Mouse (Mus musculus): ENCODE data around the gene Insyn1. TPM values are rescaled to one million over a fixed set of nuclear protein-coding genes. Genes with fewer than 3 reads are reported as not detected.

Insyn1 gene
- total RNA-seq (2021), result 10 to 100 TPM; 10.7 to 11.1 TPM
- long read RNA-seq, experiment 1, partial matches to known transcripts, result 0 of 1 reads
- long read RNA-seq, experiment 1, other reads (novel, unspliced or antisense), result 1 of 1 reads
- long read RNA-seq, experiment 2, partial matches to known transcripts, result 0 of 3 reads
- long read RNA-seq, experiment 2, other reads (novel, unspliced or antisense), result 1 of 3 reads

DNA sequence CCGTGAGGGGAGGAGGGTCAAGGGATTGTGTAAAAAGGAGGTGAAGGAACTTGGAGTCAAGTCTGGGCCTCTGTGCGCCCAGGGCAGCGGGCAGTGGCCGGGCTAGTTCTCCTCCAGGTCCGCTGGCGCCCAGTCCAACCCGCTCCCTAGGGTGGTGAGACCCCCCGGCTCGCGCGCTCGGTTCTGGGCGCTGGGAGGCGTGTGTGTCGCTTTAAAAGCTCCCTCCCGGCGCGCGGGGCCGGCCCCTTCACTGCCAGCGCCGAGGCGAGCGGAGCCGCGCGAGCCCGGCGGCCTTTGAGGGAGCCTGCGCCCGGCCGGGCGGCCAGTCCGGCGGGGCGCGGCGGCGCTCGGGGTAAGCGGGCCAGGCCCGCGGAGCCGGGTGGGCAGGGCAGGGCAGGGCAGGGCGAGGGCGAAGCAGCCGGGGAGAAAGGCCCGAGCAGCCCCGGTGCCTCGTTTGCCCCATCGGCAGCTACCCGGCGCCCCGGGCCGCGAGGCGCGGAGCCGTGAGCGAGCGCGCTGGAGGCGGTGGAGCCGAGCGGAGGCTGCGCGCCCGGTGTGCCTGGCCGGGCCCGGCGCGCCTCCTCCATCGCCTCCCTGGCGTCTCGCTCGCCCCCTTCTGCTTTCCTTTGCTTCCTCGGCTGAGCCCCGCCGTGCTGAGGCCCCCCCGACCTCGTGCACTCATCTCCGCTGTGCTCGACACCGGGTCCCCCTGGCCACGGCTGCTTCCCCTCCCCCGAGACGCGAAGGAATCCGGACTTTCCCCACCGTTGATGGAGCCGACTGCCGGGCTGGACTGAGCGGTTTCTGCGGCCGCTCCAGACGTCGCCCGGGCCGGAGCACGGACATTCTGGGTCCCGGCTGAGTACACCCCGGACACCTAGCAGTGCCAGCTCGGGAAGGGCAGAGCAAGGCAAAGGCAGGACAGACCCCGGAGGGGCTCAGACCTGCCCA lies at the start of gene Insyn1:
Gene Insyn1 (plus strand): TSS at position 753 of the 951 bp plus-strand sequence.
- peak; percentile 71 to 77 for DNase-seq
- intact Hi-C loops (cut with DNase I), result no loop called here

DNA sequence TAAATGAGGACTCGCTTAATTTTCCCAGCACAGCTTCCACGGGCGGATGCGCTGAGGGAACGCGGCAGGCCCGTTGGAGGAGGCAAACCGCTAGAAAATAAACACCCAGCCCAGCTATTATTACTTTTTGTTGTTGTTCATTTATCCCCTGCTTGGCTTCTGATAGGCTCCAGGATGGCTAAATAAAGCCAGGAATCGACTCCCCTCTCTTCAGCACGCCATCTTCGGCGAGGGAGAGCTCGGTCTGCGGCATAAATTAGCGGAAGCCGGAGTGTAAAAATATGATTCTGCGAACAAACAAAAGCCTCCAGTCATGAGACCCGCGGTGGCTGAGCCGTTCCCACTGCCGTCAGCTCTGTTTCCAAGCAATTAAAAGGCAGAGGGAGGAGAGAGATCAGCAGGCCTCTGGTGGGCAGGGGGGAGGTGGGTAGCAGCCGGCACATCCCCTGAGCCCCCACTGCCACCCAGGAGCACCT lies 49.4 kb upstream of the Insyn1 start:
- intact Hi-C loops (cut with DNase I), result no loop called here
- no peak for DNase-seq

DNA sequence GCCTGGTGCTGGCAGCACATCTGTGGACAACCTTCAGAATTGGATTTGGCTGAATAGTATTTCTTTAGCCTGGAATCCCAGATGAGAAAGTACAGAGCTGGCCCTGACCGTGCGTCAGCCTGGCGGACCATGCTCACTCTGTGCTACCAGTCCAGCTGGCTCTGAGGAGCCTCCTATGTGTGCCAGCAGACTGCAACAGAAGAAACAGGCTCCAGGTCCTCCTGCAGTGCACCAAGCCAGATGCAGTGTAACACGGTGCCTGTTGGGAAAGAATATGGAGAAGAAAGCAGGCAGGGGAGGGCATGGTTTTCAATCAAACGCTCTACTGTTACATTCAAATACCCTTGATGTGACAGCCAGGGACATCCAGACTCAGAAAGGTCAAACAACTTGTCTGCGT lies 48.3 kb upstream of the Insyn1 start:
- intact Hi-C loops (cut with DNase I), result no loop called here
- DNase-seq, result peak; percentile 38 to 49

DNA sequence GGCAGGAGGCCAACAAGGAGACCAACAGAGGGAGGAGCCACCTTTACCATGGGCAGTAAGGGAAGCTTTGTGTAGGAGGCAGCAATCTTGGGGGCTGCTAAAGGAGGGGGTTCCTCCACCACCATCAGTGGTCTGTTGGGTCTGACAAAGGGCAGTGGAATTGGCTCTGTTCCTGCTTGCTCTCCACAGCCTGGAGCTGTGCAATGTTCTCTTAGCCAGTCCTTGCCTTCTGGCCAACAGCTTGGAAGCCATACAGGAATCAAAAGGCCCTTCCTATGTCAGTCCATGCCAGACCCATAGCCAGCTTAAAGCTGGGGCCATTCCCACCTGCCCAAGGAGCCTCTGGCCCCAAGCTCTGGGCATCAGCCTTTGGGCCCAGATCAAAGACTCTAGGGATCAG lies 47.8 kb upstream of the Insyn1 start:
- DNase-seq, result peak; percentile 7 to 22
- intact Hi-C loops (cut with DNase I), result no loop called here

DNA sequence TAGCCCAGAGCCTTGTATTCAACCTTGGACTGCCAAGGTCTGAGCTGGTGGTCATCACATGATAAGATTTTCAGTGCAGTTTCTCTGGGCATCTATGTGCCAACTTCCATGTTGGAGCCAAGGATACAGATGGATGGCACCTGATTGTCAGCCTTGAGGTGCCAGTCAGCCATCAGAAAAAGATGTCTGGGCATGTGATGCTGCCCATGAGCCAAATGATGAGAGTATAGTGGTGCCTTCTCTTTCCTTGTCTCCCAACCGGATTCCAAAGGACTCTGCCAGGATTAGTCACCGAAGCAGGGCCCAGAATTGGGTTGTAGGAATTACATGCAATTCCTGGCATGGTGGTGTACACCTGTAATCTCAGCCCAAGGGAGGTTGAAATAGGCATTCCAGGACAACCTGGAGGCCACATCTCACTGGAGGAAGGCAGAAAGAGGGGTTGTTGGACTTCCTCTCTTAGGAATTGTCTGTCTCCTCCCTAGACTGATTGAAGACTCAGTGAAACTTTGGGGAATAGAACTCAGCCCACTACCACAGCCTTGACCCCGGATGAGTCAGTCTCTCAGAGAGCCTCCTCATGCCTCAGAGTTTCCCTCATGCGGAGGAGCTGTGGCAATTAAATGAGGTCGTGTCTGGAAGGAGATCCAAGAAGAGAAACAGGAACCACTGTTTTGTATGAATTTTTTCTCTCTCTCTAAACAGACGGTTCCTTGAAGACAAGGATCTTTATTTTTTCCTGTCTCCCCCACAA lies 46.9 kb upstream of the Insyn1 start:
- no peak for DNase-seq
- intact Hi-C loops (cut with DNase I), result no loop called here

DNA sequence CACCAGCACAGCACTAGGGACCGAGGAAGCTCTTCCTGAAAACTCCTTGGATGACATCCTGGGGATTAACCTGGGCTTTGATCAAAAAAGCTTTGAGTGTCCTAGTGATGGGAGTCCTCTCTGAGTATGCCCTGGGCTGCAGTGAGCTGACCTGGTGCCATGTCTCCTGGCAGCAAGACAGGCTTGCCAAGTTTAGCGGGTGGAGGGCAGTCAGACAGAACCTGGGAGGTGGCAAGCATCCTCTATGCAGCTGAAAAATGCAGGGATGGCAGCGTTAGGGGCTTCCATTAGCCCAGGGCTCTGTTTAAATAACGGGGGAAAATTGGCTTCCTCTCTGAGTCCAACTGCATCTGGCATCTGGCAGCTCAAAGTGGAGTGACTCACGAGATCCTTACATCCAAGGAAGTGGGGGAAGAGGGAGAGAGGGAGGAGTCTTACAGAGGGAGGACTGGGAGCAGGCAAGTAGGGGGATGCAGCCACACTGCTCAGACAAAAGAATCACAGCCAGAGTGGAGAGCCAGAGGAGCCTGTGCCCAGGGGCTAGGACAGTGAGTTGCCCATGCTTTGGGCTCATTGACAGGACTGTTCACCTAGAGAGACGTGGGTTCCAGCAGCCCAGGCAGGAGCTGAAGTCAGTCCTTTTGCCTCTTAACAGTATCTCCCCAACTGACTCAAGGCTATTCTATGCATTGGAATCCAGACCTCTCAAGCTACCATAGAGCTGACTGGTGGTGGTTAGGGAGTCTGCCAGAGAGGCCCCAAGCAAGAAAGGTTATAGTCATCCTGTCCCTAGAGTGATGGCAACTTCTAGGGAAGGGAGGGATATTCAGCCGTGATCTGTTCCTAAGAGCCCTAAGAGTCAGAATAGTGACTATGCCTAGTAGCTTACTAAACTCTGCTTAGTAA lies 46.0 kb upstream of the Insyn1 start:
- DNase-seq, result no peak
- intact Hi-C loops (cut with DNase I), result no loop called here

DNA sequence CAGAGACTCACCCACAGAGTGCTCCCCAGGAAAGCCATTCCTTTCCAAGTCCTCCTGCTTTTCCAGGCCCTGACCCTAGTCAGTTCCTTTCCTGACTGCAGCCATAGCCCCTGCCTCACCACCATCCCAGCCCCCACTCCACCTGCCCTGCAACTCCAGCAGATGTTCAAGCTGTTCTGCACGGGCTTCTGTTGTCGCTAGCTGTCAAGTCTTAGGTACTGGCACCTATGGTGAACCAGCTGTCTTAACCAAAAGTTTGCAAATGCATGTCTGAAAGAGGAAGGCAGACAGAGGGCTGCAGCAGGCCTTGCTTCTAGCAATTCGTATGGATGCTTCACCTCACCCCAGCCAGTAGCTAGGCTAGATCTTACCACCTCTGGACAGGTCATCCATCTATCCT lies 45.3 kb upstream of the Insyn1 start:
- intact Hi-C loops (cut with DNase I), result no loop called here
- DNase-seq, result no peak

DNA sequence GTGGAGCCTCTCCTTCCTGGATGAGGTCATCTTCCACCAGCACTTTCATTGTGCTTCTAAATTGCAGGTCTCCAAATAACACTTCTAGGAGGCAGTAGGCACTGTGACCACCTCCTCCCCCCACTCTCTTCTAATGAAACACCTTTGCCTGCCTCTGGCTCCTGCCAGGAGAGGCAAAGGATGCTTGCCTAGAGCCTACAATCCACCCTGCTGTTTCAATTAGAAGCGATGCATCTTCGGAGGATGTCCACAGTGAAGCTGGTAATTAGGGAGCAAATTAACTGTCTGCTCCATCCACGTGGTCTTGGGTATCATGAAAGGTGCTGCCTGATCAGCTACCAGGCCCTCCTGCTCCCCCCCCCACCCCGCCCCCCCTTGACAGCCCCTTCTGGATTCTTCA lies 41.6 kb upstream of the Insyn1 start:
- intact Hi-C loops (cut with DNase I), result no loop called here
- no peak for DNase-seq

DNA sequence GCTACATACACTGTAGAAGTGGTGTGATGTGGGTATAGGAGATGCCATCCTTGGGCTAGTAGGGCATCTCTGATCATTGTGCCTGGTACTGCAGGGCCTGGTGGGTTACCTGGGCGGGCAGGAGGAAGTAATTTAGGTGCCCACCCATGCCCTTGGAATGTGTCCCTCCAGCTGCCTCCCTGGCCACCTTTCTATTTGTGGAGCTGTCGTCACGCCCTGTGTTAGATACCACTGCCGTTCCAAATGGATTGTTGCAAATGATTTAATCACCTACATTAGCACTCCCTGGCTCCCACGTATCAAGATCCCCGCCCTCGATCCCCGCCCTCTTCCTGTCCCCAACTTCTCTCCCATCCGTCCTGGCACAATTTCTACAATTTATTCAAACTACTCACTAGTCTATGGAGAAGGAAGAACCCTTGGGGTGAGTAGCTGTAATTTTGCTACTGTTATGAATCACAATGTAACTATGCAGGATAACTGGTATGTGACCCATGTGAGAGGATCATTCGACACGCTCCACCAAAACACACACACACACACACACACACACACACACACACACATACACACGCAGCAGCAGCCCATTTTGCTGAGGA lies 40.3 kb upstream of the Insyn1 start:
- intact Hi-C loops (cut with DNase I), result no loop called here
- DNase-seq, result no peak

DNA sequence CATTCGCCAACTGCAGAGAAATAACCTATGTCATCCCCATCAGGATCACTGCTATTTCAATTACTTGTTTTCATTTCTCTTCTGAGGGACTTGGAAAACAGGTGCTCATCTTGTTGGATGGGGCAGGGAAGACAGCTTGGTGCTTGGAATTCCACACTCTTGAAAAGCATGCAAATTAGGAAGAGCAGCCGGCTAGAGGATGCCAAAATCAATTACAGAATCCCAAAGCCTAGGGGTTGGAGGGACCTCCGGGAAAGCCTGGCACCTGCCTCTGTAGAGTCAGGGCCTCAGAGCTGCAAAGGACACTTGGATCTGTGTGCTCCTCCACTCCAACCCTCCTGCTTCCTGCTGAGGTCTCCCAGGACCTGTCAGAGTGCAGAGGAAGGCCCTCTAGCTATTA lies 38.9 kb upstream of the Insyn1 start:
- intact Hi-C loops (cut with DNase I), result no loop called here
- DNase-seq, result no peak

DNA sequence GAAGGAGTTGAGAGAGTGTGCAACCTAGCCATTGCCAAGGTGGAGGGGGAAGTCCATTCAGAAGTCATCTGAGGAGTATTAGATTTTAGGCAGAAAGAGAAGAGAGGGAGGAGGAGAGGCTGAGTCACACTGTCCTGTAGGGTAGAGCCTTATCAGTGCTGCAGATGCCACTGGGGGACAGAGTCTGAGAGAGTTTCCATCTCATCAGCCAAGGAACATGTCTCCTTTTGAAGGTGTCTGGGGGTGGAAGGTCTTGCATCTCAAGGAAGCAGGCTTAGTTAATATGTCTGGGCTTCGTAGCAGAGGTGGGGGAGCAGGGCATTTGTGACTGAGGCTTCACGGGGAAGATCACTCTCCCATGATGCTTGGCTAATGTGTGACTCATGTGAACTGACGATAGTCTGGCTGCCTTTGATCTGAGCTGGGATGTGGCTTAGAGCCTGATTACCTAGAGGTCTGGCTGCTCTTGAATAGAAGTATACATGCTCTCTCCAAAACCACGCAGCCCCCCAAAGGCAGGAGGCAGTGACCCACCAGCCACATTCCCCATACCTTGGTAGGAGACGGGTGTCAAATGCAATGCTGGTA lies 34.5 kb upstream of the Insyn1 start:
- no peak for DNase-seq
- intact Hi-C loops (cut with DNase I), result no loop called here

DNA sequence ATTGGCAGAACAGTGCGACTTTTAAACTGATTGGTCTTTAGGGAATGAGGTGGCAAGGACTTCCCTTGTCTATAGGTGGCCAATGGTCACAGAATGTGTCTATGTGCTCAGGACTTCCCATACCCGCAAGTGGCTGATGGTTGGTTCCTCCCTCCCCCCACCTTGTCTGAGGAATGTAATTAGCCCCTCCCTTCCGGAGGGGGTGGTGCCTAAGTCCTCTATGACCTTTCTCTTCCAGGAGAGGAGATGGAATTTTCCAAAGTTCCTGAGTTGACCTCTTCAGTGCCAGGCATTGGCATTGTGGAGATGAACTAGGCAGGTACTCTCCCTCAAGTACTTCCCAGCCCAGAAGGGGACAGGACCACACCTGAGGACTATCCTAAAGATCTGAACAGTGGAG lies 33.5 kb upstream of the Insyn1 start:
- intact Hi-C loops (cut with DNase I), result no loop called here
- DNase-seq, result no peak

DNA sequence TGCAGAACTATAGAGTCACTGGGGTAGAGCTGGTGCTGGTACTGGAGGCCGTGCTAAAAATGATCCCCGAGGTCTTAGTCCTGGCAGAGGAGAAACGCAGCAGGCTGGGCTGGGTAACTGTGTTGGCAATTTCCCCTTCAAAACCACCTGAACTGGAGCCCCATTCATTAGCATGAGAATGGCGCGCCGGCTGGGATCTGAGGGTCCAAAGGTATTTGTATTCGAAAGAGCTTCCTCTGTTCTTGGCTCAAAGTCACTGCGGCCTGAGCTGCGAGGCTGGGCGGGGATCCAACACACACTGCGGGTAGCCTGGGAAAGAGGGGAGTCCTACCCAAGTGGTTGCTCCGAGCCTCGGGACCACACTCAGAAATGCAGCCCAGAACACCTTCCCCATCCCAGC lies 32.6 kb upstream of the Insyn1 start:
- intact Hi-C loops (cut with DNase I), result no loop called here
- DNase-seq, result peak in 1 of 2 experiments; percentile 7

DNA sequence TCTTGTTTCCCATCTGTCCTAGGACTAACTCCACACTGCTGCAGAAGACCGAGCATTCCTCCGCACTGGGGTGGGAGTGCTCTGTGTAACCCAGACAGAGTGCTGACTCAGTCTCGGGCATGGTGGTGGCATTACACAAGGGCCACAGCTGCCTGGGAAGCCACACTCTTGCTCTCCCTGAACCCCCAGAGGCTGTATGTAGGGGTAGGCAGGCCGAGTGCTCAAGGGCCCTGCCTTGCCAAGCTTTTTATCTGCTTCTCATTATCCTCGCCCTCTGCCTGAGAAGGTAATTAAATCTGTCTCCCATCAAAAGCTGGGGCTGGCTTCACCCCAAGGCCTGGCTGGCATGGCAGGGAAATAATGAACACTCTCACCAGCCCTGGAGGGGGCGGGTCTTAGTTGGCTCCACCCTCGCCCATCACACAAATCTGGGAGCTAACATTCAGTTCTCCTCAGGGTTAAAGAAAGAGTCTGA lies 30.9 kb upstream of the Insyn1 start:
- intact Hi-C loops (cut with DNase I), result no loop called here
- DNase-seq, result no peak

DNA sequence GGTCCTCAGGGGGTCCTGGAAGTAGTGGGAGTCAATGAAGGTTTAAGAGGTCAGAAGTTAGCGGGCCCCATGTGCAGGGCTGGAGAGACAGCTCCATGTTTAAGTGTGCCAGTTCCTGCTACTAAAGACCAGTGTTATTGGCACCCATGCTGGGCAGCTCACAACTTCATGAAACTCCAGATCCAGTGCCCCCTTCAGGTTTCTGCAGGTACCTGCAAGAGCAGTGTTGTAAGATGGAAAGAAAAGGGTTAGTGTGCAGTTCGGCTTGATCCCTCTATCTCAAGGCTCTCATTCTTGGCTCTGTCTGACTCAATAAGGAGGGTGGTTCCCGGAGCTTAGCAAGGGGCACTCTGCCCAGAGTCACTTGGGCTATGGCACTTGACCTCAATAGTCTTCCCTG lies 30.1 kb upstream of the Insyn1 start:
- intact Hi-C loops (cut with DNase I), result no loop called here
- no peak for DNase-seq

DNA sequence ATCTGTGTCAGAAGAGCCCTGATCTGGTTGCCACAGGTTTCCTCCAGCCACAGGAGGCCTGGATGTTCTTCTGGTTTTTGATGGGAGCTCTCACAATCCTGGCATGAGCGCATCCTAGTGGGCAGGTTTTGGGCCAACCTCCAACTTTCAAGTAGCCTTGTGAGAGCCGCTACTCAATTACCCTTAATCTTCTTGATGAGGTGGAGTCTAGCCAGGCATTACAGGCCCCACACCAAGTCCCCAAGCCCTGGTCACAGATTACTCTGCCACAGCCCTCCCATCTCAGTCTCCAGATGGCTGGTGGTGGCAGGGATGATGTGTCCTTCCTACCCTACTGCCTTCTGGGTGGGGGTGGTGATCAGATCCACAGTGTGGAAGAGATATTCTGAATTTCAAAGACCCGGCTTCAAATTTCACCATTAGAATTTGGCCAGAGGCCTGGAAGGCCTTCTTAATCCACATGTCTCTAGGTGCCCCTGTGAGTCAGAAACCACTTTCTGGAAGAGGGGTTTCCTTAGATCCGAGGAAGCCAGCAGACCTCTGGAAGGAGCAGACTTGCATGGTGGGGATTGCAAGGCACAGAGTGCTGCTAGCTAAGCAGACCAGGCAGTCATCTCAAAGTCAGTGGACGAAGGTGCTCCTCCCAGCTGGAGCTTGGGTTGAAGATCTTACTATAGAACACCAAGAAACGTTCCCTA lies 29.4 kb upstream of the Insyn1 start:
- intact Hi-C loops (cut with DNase I), result no loop called here
- peak in 1 of 2 experiments; percentile 42 for DNase-seq

DNA sequence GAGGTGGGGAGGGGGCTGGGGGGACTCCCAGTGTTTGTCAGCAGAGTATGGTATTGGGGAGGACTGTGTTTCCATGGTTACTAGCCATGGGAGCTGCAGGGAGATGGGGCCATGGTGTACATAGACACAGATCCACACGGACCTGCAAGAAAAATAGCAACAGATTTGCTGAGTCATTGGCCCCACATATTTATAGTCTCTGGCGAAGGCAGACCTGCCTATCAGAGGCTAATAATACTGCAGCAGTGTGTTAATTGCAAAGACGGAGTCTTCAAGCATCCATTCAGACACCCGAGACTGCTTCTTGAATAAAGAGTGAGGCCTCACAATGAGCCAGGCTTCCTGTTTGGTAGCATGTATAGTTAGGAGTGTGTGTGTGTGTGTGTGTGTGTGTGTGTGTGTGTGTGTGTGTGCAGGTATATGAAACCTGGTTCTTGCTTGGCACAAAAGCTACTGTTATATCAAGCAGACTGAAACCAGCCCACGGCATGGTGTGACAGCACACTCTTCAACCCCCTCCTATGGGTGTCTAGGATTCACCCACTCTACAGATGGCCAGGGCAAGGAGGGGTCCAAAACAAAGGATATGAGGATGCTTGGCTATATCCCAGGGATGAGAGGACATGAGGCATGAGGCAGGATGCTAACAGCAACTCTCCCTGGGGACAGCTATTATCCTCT lies 20.9 kb upstream of the Insyn1 start:
- DNase-seq, result no peak
- intact Hi-C loops (cut with DNase I), result no loop called here

DNA sequence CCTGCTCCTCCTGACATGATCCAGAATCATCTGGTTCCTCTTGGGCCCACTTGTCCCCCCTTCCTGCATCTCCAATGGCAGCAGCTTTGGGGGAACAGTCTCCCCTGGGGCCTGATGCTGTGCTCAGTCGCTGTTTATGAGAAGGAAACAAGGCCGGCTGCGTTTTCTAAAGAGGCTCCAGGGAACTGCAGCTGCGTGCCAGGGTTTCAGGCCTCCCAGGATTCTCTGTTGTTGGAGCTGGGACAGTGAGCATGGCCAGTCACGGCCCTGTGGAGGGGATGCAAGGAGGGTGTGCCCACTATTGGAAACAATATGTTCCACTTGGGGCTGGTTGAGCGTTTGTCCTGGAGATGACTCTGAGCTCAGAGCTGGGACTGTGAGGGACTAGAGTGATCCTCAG lies 17.9 kb upstream of the Insyn1 start:
- peak; percentile 7 to 18 for DNase-seq
- intact Hi-C loops (cut with DNase I), result no loop called here

Data from heart, postnatal 14 days (tissue).